Mouse (Mus musculus): Measurements from ENCODE around the gene Gm2022.
"Not testable (repeated sequence)": the region's sequence is repeated elsewhere in the genome, so short reads cannot be mapped to it uniquely, and the experiment has no call there.

DNA sequence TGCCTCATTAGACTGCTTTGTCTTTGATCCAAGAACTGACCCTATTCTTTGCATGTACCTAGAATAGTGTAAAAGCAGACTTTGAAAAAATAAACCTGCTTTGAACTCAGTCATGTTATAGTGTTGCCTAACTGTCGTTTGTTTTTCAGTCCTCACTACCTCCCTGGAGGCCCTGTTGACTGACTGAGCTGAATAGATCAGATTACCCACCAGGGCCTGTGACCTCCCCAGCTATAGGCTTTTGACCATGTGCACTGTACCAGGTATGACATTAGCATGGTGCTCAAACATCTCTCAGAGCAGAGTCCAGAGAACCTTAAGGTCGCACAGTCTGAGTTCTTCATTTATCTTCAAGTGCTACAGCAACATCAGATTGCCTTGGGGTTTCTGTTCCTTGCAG, 44.5 kb upstream of the Gm2022 start:
- not testable (repeated sequence) for TF ChIP-seq CTCF (IDR thresholded peaks at IDR 0.05; ENCODE audit: borderline replicate concordance, insufficient read depth, low read depth, low read length); POLR2A (IDR thresholded peaks at IDR 0.05; ENCODE audit: borderline replicate concordance, insufficient read depth, low read length)

Measured in cerebellum, adult 2 months (tissue).